Mouse (Mus musculus): ENCODE results near the gene Enox1.

DNA sequence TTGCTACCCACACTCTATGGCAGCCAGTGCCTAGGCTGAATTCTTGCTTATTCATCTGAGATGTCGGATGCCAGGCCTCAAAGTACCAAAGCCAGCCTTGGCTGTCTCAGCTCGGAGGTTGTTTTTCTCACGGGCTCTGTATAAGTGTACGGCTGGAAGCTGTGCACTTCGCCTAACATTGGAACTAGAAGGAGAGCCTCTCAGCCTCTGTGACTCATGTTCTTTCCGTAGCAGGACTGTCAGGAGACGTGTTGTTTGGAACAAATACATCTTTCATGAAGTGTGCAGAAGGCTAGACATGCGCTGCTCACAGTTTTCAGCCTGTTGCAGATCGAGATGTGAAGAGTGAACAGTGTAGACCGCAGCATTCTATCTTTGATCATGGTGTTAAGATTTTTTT is 68.8 kb downstream of the Enox1 start:
- TF ChIP-seq CTCF (IDR thresholded peaks at IDR 0.05; ENCODE audit: extremely low read depth, insufficient read depth, insufficient read length, insufficient replicate concordance) = no peak
- no peak for TF ChIP-seq POLR2A (IDR thresholded peaks at IDR 0.05; ENCODE audit: low read depth, low read length)

Measured in spleen, adult 2 months (tissue).